Mouse (Mus musculus) heart, postnatal 0 days (tissue): ENCODE results near the gene Gm10100. TPM values are rescaled to one million over a fixed set of nuclear protein-coding genes. Genes with fewer than 3 reads are reported as not detected.
"Not testable (repeated sequence)": the region's sequence is repeated elsewhere in the genome, so short reads cannot be mapped to it uniquely, and the experiment has no call there.

ENCODE experiments used
- ATAC-seq: fragments of 200-750 bp; cut with Nextera tagmentation; 2 replicates; pipeline ENCODE4 v1.8.0; 2017; ENCODE audit warnings: low read depth, moderate number of reproducible peaks, moderate library complexity; ENCODE audit not compliant: insufficient read depth
- DNase-seq: peaks from one replicate; pipeline ENCODE4 v3.0.0-alpha.2; 2016; ENCODE audit warnings: low spot score
- H3K27ac ChIP-seq: fragments of 300-500 bp; sonication (generic); 2 replicates; pipeline ENCODE4 v1.5.1; 2014; ENCODE audit warnings: low read depth, mild to moderate bottlenecking
- H3K27me3 ChIP-seq: fragments of 300-500 bp; sonication (generic); 2 replicates; pipeline ENCODE4 v1.6.1; 2014; ENCODE audit warnings: low read length, mixed read lengths; ENCODE audit not compliant: control insufficient read depth, insufficient read depth
- H3K36me3 ChIP-seq: fragments of 300-500 bp; sonication (generic); replicated peaks from 2 replicates; pipeline ENCODE4 v1.6.1; 2014; ENCODE audit warnings: low read length, mixed read lengths; ENCODE audit not compliant: control insufficient read depth, insufficient read depth
- H3K4me1 ChIP-seq: fragments of 300-500 bp; sonication (generic); 2 replicates; pipeline ENCODE4 v1.6.1; 2014; ENCODE audit warnings: antibody characterized with exemption; ENCODE audit not compliant: control insufficient read depth, insufficient read depth
- H3K4me2 ChIP-seq: fragments of 300-500 bp; sonication (generic); 2 replicates; pipeline ENCODE4 v1.6.1; 2014; ENCODE audit warnings: low read depth, mild to moderate bottlenecking, low read length, moderate library complexity
- H3K4me3 ChIP-seq: fragments of 300-500 bp; sonication (generic); 2 replicates; pipeline ENCODE4 v1.5.1; 2014; ENCODE audit warnings: low read depth, low read length
- H3K9ac ChIP-seq: fragments of 300-500 bp; sonication (generic); replicated peaks from 2 replicates; pipeline ENCODE4 v1.6.1; 2014; ENCODE audit warnings: low read depth, low read length, mixed read lengths
- H3K9me3 ChIP-seq: fragments of 300-500 bp; sonication (generic); replicated peaks from 2 replicates; pipeline ENCODE4 v1.6.1; 2016; ENCODE audit warnings: low read length; ENCODE audit not compliant: control insufficient read depth
- CTCF ChIP-seq: IDR thresholded peaks from 2 replicates; pipeline ENCODE4 v1.5.1; 2016; ENCODE audit warnings: antibody characterized with exemption, control low read depth, low read depth
- EP300 ChIP-seq: IDR thresholded peaks from 2 replicates; pipeline ENCODE4 v1.6.1; 2016; ENCODE audit warnings: antibody characterized with exemption, low read depth
- WGBS: fragments of 180-500 bp; shearing (Covaris S2); extraction: QIAGEN DNeasy Blood & Tissue Kit; methylation state at CpG from one replicate; pipeline ENCODE4 v1.1.7; 2014; 5-methylcytosine and 5-hydroxymethylcytosine counted together
- polyA plus RNA-seq: library from polyadenylated mRNA; unstranded; fragments of >200 nt; fragmentation: Nextera tagmentation; extraction: Ambion mirVana; gene quantifications from 2 replicates; pipeline ENCODE4 v1.2.1, GENCODE M21; 2015
- total RNA-seq: library from RNA; depleted of rRNA; stranded (reverse); fragments of >200 nt; gene quantifications from 2 replicates; pipeline ENCODE4 v1.2.3, GENCODE M21; 2014; ENCODE audit warnings: low replicate concordance; rRNA removed

Gm10100 gene
- total and polyA plus RNA-seq, 2 experiments from 2014 or later: not detected

- TF ChIP-seq CTCF (no peak), EP300 (no peak)
- DNase-seq (no peak), ATAC-seq (no peak)
- Histone ChIP-seq H3K4me1 (no peaks in the 10 kb centered on the region), H3K9ac (no peak overlapping the region), H3K4me3 (no peak overlapping the region), H3K27ac (no peak overlapping the region), H3K27me3 (no peaks in the 10 kb centered on the region), H3K36me3 (no peaks in the 10 kb centered on the region), H3K9me3 (no peaks in the 10 kb centered on the region), H3K4me2 (no peak overlapping the region)
Measured at GRCm38 (mm10) chr10:77753448-77753847, 27.2 kb downstream of the Gm10100 start.

GRCm38 (mm10) chr10:77759582-77759981 lies 33.3 kb downstream of the Gm10100 start, which contains the start of gene Gm3233:
Gene Gm3233, minus strand, starts transcription at chr10:77759682.
- not testable (repeated sequence) for ATAC-seq, H3K4me1 ChIP-seq
- WGBS: no CpG with 5 or more reads among the region's 1 CpGs

GRCm38 (mm10) chr10:77769727-77770126 lies 43.4 kb downstream of the Gm10100 start:
- no peak overlapping the region for H3K4me3 ChIP-seq
- 64% methylated on average over 1 of the region's 1 CpGs for WGBS
- ATAC-seq (no peak), DNase-seq (no peak)
- H3K4me2 ChIP-seq: no peak overlapping the region
- no peaks in the 10 kb centered on the region for H3K27me3 ChIP-seq
- H3K9ac ChIP-seq: no peak overlapping the region
- no peaks in the 10 kb centered on the region for H3K36me3 ChIP-seq
- H3K27ac ChIP-seq: no peak overlapping the region
- TF ChIP-seq EP300 (no peak), CTCF (no peak)
- H3K9me3 ChIP-seq: no peaks in the 10 kb centered on the region
- H3K4me1 ChIP-seq: no peaks in the 10 kb centered on the region

More at GRCm38 (mm10) chr10:77759582-77759981, 33.3 kb downstream of the Gm10100 start, which contains the start of gene Gm3233:
- not testable (repeated sequence) for DNase-seq, H3K27ac ChIP-seq, H3K9ac ChIP-seq, H3K36me3 ChIP-seq, H3K27me3 ChIP-seq, H3K9me3 ChIP-seq, H3K4me3 ChIP-seq, H3K4me2 ChIP-seq

- H3K4me3 ChIP-seq, H3K36me3 ChIP-seq, H3K9me3 ChIP-seq, ATAC-seq, H3K27me3 ChIP-seq, H3K4me2 ChIP-seq, H3K9ac ChIP-seq, DNase-seq, H3K4me1 ChIP-seq, H3K27ac ChIP-seq: not testable (repeated sequence)
- WGBS: no CpG with 5 or more reads among the region's 1 CpGs
Measured at GRCm38 (mm10) chr10:77771225-77771624, 44.9 kb downstream of the Gm10100 start, which contains the start of gene Gm3238. Gene Gm3238, minus strand, starts transcription at chr10:77771325.

GRCm38 (mm10) chr10:77772142-77772541 lies 45.9 kb downstream of the Gm10100 start:
- H3K9me3 ChIP-seq, H3K4me1 ChIP-seq, H3K27ac ChIP-seq, H3K36me3 ChIP-seq, H3K9ac ChIP-seq, H3K4me2 ChIP-seq, DNase-seq, H3K27me3 ChIP-seq, H3K4me3 ChIP-seq: not testable (repeated sequence)
- peak; percentile 81 for ATAC-seq
- no CpG with 5 or more reads among the region's 3 CpGs for WGBS

Other genes with a start within 250 kb of the Gm10100 start
Only the 30 nearest of the 31 such genes appear.
- 18.1 and 32.1 TPM in 2 replicates for gene Fam207a, start 210.7 kb upstream of the Gm10100 start, total RNA-seq
- gene Fam207a, start 210.7 kb upstream of the Gm10100 start, polyA plus RNA-seq: 16.1 and 16.2 TPM in 2 replicates
- gene Itgb2, start 196.2 kb upstream of the Gm10100 start, total RNA-seq: 0.69 and 12.2 TPM in 2 replicates
- 1.4 and 1.5 TPM in 2 replicates for gene Itgb2, start 196.2 kb upstream of the Gm10100 start, polyA plus RNA-seq
- gene Pttg1ip, start 144.8 kb upstream of the Gm10100 start, total RNA-seq: 117 and 163 TPM in 2 replicates
- gene Pttg1ip, start 144.8 kb upstream of the Gm10100 start, polyA plus RNA-seq: 117 and 119 TPM in 2 replicates
- 112 and 128 TPM in 2 replicates for gene Sumo3, start 120.4 kb upstream of the Gm10100 start, total RNA-seq
- gene Sumo3, start 120.4 kb upstream of the Gm10100 start, polyA plus RNA-seq: 121 and 128 TPM in 2 replicates
- not detected in 2 replicates for gene Gm49325, start 120.3 kb upstream of the Gm10100 start, total RNA-seq
- 6.8 and 13.7 TPM in 2 replicates for gene Gm49325, start 120.3 kb upstream of the Gm10100 start, polyA plus RNA-seq
- 54.1 and 56.4 TPM in 2 replicates for gene Ube2g2, start 104.2 kb upstream of the Gm10100 start, total RNA-seq
- gene Ube2g2, start 104.2 kb upstream of the Gm10100 start, polyA plus RNA-seq: 69.7 and 71.8 TPM in 2 replicates
- gene Tspear, start 39.9 kb upstream of the Gm10100 start, total RNA-seq: 1.1 TPM in 1 of 2 replicates, not detected in the other
- not detected in 2 replicates for gene Tspear, start 39.9 kb upstream of the Gm10100 start, polyA plus RNA-seq
- not detected in 2 replicates for gene Gm19402, start 35.7 kb upstream of the Gm10100 start, total RNA-seq
- gene Gm19402, start 35.7 kb upstream of the Gm10100 start, polyA plus RNA-seq: not detected in 2 replicates
- not detected in 2 replicates for gene Gm9508, start 29.3 kb upstream of the Gm10100 start, total RNA-seq
- gene Gm9508, start 29.3 kb upstream of the Gm10100 start, polyA plus RNA-seq: not detected in 2 replicates
- gene Gm10272, start 19.9 kb upstream of the Gm10100 start, total RNA-seq: not detected in 2 replicates
- not detected in 2 replicates for gene Gm10272, start 19.9 kb upstream of the Gm10100 start, polyA plus RNA-seq
- not detected in 2 replicates for gene Gm10024, start 15.0 kb upstream of the Gm10100 start, total RNA-seq
- not detected in 2 replicates for gene Gm10024, start 15.0 kb upstream of the Gm10100 start, polyA plus RNA-seq
- not detected in 2 replicates for gene Gm10142, start 10.7 kb upstream of the Gm10100 start, total RNA-seq
- not detected in 2 replicates for gene Gm10142, start 10.7 kb upstream of the Gm10100 start, polyA plus RNA-seq
- gene Krtap12-1, start 5.9 kb upstream of the Gm10100 start, total RNA-seq: not detected in 2 replicates
- not detected in 2 replicates for gene Krtap12-1, start 5.9 kb upstream of the Gm10100 start, polyA plus RNA-seq
- not detected in 2 replicates for gene Gm18596, start 16.2 kb downstream of the Gm10100 start, total RNA-seq
- not detected in 2 replicates for gene Gm18596, start 16.2 kb downstream of the Gm10100 start, polyA plus RNA-seq
- not detected in 2 replicates for gene Gm9736, start 24.9 kb downstream of the Gm10100 start, total RNA-seq
- not detected in 2 replicates for gene Gm9736, start 24.9 kb downstream of the Gm10100 start, polyA plus RNA-seq
- gene Gm3233, start 33.2 kb downstream of the Gm10100 start, total RNA-seq: not detected in 2 replicates
- gene Gm3233, start 33.2 kb downstream of the Gm10100 start, polyA plus RNA-seq: not detected in 2 replicates
- gene Gm3238, start 44.8 kb downstream of the Gm10100 start, total RNA-seq: not detected in 2 replicates
- not detected in 2 replicates for gene Gm3238, start 44.8 kb downstream of the Gm10100 start, polyA plus RNA-seq
- not detected in 2 replicates for gene Gm7138, start 50.5 kb downstream of the Gm10100 start, total RNA-seq
- gene Gm7138, start 50.5 kb downstream of the Gm10100 start, polyA plus RNA-seq: not detected in 2 replicates
- not detected in 2 replicates for gene Gm3250, start 56.1 kb downstream of the Gm10100 start, total RNA-seq
- not detected in 2 replicates for gene Gm3250, start 56.1 kb downstream of the Gm10100 start, polyA plus RNA-seq
- gene Gm7137, start 61.7 kb downstream of the Gm10100 start, total RNA-seq: not detected in 2 replicates
- not detected in 2 replicates for gene Gm7137, start 61.7 kb downstream of the Gm10100 start, polyA plus RNA-seq
- gene Gm9639, start 68.6 kb downstream of the Gm10100 start, total RNA-seq: not detected in 2 replicates
- not detected in 2 replicates for gene Gm9639, start 68.6 kb downstream of the Gm10100 start, polyA plus RNA-seq
- not detected in 2 replicates for gene Gm19668, start 72.6 kb downstream of the Gm10100 start, total RNA-seq
- gene Gm19668, start 72.6 kb downstream of the Gm10100 start, polyA plus RNA-seq: not detected in 2 replicates
- gene Gm9507, start 85.4 kb downstream of the Gm10100 start, total RNA-seq: not detected in 2 replicates
- gene Gm9507, start 85.4 kb downstream of the Gm10100 start, polyA plus RNA-seq: not detected in 2 replicates
- gene Gm2696, start 88.2 kb downstream of the Gm10100 start, total RNA-seq: not detected in 2 replicates
- gene Gm2696, start 88.2 kb downstream of the Gm10100 start, polyA plus RNA-seq: not detected in 2 replicates
- gene Krtap10-4, start 100.6 kb downstream of the Gm10100 start, total RNA-seq: not detected in 2 replicates
- not detected in 2 replicates for gene Krtap10-4, start 100.6 kb downstream of the Gm10100 start, polyA plus RNA-seq
- gene Krtap10-10, start 109.5 kb downstream of the Gm10100 start, total RNA-seq: not detected in 2 replicates
- gene Krtap10-10, start 109.5 kb downstream of the Gm10100 start, polyA plus RNA-seq: not detected in 2 replicates
- gene Gm36176, start 120.3 kb downstream of the Gm10100 start, total RNA-seq: not detected in 2 replicates
- not detected in 2 replicates for gene Gm36176, start 120.3 kb downstream of the Gm10100 start, polyA plus RNA-seq
- gene Gm10318, start 126.4 kb downstream of the Gm10100 start, total RNA-seq: not detected in 2 replicates
- not detected in 2 replicates for gene Gm10318, start 126.4 kb downstream of the Gm10100 start, polyA plus RNA-seq
- not detected in 2 replicates for gene Gm3285, start 135.5 kb downstream of the Gm10100 start, total RNA-seq
- not detected in 2 replicates for gene Gm3285, start 135.5 kb downstream of the Gm10100 start, polyA plus RNA-seq
- gene Lrrc3, start 176.1 kb downstream of the Gm10100 start, total RNA-seq: 0.08 and 2.5 TPM in 2 replicates
- 0.54 and 0.63 TPM in 2 replicates for gene Lrrc3, start 176.1 kb downstream of the Gm10100 start, polyA plus RNA-seq